Mouse (Mus musculus) MEL-GATA-1-ER (cell line): ENCODE results near the gene C330007P06Rik.
A peak's percentile ranks its signal among the peaks of the same experiment; 100 is the strongest.
"Not testable (repeated sequence)": the region's sequence is repeated elsewhere in the genome, so short reads cannot be mapped to it uniquely, and the experiment has no call there.

Source experiments
- DNase-seq: peaks from one replicate; pipeline ENCODE4 v3.0.0-alpha.2; 2012; ENCODE audit warnings: low read depth; ENCODE audit errors: extremely low read depth

The C330007P06Rik gene

DNA sequence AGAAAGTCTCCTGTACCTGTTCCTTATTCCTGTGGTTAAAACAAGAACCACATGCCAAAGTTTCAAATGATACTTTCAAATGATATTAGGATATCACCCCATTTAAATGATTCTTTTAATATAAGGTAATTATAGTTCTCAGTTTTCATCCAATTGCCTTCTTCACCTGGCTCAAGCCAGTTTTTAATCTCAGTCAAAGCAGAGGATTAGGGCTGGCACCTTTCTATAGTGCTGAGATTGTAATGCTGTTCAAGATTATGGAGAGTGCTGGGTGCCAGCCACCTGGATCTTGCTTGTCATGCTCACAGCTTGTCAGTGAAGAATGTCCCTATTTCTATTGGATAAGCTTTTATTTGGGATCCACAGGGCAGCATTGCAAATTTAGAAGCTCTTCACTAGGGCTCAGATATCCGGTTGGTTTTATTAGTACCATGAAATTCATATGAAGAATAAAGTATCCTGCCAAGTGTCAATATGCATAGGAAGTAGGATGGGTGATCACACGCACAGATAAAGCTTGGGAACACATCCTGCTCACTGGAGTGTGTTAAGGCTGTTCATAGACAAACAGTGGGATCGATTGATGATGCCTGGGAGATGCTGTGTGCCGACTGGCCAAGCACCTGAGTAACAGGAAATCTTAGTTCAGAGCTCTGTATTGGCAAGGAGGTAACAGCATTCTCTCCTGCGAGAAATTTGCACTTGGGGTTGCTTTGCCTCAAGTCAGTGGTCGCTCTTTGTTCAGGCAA, 74.6 kb downstream of the C330007P06Rik start:
- DNase-seq, result no peak

DNA sequence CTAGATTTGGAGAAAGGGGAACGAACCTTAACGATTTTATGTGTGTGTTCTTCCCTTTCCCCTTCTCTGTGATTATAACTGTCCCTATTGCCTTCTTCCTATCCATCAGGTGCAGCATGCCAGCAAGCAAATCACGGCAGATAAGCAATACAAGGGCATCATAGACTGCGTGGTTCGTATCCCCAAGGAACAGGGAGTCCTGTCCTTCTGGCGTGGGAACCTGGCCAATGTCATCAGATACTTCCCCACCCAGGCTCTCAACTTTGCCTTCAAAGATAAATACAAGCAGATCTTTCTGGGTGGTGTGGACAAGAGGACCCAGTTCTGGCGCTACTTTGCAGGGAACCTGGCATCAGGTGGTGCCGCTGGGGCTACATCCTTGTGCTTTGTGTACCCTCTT, 77.2 kb downstream of the C330007P06Rik start:
- DNase-seq, result not testable (repeated sequence)

DNA sequence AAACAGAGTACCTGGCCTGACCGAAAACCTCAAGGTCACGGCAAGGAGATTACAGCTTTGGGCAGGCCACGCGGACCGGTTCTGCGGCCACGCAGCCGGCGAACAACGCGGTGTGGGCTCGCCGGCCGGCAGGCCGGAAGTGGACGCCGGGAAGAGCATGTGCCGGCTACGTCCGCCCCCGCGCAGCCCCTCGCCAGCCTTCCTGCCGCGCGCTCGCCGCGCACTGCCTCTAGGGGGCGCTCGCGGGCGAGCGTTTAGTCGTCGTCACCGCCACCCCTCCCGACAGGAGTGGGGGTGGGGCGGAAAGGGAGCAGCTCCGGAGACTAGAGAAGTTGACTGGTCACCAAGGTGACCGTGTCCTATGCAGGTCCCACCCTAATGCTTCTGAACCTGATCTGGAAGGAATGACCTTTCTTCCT, 77.7 kb downstream of the C330007P06Rik start:
- DNase-seq, result no peak

DNA sequence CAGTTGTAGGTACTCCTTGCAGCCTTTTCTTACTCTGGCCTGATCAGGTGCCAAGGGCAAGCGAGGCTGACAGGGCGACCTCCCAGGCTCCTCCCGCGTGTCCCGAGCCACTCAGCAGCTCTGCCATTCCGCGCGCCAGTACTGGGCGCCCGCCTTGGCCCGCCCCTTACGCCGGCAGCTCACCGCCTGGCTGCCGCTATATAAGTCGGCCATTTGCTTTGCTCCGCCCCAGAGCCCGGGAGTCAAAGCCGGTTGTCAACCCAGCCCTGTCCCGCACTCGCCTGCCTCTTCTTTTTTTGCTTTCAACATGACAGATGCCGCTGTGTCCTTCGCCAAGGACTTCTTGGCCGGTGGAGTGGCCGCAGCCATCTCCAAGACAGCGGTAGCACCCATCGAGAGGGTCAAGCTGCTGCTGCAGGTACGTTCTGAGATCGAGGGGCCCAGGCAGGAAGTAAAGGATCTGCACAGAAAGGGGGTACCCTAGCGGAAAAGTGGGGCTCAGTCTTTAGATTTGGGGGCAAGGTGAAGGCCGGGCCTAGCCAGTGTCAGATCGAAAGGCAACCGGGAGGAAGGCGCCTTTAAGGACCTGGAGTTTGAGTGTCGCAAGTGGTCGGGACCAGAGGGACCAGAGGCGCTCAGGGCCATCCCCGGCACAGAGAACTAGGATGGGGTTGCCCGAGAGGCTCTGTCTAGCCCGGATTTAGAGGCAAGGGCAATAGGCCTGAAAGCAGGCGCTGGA, 78.3 kb downstream of the C330007P06Rik start, which contains the start of gene Slc25a5:
Gene Slc25a5 (plus strand): TSS at position 228 of the 739 bp plus-strand sequence.
- DNase-seq, result peak; percentile 51

DNA sequence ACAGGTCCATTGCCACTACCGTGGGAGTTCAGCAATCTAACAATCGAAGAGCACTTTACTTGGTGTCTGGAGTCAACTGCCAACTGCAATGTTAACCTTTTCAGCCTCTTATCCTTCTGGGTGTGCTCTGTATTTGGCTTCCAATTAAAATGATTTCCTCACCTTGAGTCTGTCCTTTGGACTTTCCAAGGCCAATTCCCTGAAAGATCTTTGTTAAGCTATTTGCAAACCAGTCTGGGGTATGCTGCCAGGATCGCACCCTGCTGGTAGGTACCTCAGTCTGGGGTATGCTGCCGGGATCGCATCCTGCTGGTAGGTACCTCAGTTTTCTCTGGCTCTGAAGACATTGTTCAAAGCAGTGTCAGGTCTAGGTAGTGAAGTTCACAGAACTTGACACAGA, 79.3 kb downstream of the C330007P06Rik start:
- no peak for DNase-seq

DNA sequence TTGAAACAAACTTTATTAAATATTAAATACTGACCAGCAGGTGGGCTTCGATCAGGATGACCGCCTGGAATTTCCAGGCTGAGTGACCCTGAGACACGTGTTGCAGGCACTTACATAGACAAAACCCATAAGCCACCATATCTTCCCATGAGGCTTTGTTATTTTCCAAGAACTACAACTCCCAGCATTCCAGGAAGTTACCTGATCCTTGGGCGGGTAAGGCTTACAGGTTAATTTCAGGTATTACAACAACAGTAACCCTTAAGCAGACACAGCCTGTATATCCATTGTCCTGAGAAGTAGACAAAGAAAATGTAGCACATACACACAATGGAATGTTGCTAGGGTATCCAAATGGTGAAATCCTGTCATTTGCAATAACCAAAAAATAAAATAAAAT, 84.6 kb downstream of the C330007P06Rik start:
- DNase-seq, result no peak

DNA sequence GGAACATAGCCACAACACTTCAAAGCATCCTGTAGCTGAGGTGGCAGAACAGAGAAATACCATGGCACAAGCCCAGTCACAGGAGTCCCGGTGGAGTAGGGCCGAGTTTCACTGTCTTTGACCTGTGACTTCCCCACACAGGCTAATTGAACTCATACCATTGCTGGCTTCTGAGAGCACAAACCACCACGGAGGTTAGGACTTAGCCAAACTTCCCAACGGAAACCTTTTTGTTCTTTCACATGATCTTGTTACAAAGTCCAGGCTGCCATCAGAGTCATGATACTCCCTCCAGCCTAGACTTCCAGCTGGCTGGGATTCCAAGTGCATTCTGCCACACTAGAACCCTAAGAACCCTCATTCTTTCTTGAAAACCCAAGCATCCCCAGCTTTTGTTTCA, 96.2 kb downstream of the C330007P06Rik start:
- no peak for DNase-seq

DNA sequence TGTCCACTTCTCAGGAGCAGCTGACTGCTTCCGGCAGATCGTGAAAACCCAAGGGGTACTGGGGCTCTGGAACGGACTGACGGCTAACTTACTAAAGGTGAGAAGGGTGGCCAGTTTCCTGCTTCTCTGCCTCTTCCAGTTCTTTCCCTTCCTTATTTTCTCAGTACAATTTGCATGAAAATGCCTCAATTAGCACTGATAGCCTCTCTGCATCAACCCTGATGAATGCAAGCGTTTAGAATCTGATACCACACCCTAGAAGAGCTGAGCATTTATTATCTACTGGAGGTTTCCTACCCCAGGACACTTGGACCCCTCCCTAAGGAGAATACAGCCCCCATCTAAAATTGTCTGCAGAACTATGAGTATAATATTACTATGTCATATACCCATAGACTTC, 98.4 kb downstream of the C330007P06Rik start:
- no peak for DNase-seq
